Mouse (Mus musculus) v-Abl transformed pro-B cells (cell line): ENCODE measurements around the gene Parp6.

ENCODE experiments used
- in situ Hi-C, 2 experiments: fragments of 400-800 bp; cut with MboI; formaldehyde crosslinking; loops; one replicate each; pipeline ENCODE4 v1.15.1; 2025; ENCODE audit not compliant: unreplicated experiment in 2 of 2

Parp6 gene

GRCm38 (mm10) chr9:59673427-59673826, 56.3 kb downstream of the Parp6 start:
- in situ Hi-C loops = loop anchor here (5.0 to 10.0 kb wide), 2 partner anchors 106 to 659 kb away; no protein-coding TSS in a partner anchor

GRCm38 (mm10) chr9:59675598-59675997, 58.5 kb downstream of the Parp6 start:
- in situ Hi-C loops = loop anchor here (5.0 to 10.0 kb wide), 2 partner anchors 338 to 661 kb away; no protein-coding TSS in a partner anchor

GRCm38 (mm10) chr9:59678313-59678712, 61.2 kb downstream of the Parp6 start:
- in situ Hi-C loops = loop anchor here (5.0 to 10.0 kb wide), 2 partner anchors 341 to 664 kb away; no protein-coding TSS in a partner anchor

- in situ Hi-C loops = loop anchor here (5.0 to 10.0 kb wide), 3 partner anchors 343 to 765 kb away; no protein-coding TSS in a partner anchor
Observed at GRCm38 (mm10) chr9:59679678-59680533, 62.8 kb downstream of the Parp6 start, which contains the start of gene Gramd2. TSS of gene Gramd2 (plus strand) at chr9:59680144.

GRCm38 (mm10) chr9:59680534-59680875, 63.4 kb downstream of the Parp6 start:
- in situ Hi-C loops = loop anchor here in 1 of 2 experiments (10.0 kb wide), 1 partner anchor 766 kb away; no protein-coding TSS in a partner anchor

- in situ Hi-C loops = loop anchor here in 1 of 2 experiments (10.0 kb wide), 1 partner anchor 769 kb away; no protein-coding TSS in a partner anchor
Observed at GRCm38 (mm10) chr9:59684020-59684419, 66.9 kb downstream of the Parp6 start.

- in situ Hi-C loops = loop anchor here in 1 of 2 experiments (10.0 kb wide), 1 partner anchor 773 kb away; no protein-coding TSS in a partner anchor
Observed at GRCm38 (mm10) chr9:59687416-59688046, 70.4 kb downstream of the Parp6 start.

- in situ Hi-C loops = no loop called here
Observed at GRCm38 (mm10) chr9:59691635-59692094, 74.6 kb downstream of the Parp6 start.

- in situ Hi-C loops = no loop called here
Observed at GRCm38 (mm10) chr9:59692145-59692544, 75.1 kb downstream of the Parp6 start.

- in situ Hi-C loops = no loop called here
Observed at GRCm38 (mm10) chr9:59694571-59695450, 77.7 kb downstream of the Parp6 start.

- in situ Hi-C loops = no loop called here
Observed at GRCm38 (mm10) chr9:59695451-59695813, 78.3 kb downstream of the Parp6 start.

GRCm38 (mm10) chr9:59696381-59696780, 79.3 kb downstream of the Parp6 start:
- in situ Hi-C loops = no loop called here
